Mouse (Mus musculus) A20 (cell line): ENCODE measurements around the gene Pkmyt1.
"Not testable (repeated sequence)": the region's sequence is repeated elsewhere in the genome, so short reads cannot be mapped to it uniquely, and the experiment has no call there.

Experiments
- DNase-seq: peaks from one replicate; pipeline ENCODE4 v3.0.0-alpha.2; 2011; ENCODE audit warnings: low read depth, low spot score

Pkmyt1 gene

DNA sequence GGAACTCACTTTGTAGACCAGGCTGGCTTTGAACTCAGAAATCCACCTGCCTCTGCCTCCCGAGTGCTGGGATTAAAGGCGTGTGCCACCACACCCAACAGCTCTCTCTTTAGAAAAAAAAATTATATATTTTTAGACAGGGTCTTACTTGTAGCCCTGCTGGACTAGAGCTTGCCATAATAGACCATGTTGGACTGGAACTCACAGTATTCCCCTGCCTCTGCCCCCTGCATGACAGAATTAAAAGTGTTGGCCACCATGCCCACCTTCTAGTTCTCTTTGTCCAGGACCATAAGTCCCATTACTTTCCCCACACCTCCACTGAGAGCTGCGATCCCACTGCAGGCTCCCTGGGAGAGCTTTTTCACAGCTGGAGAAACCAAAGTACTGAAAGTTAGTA, 21.3 kb downstream of the Pkmyt1 start:
- peak; percentile 30 for DNase-seq

DNA sequence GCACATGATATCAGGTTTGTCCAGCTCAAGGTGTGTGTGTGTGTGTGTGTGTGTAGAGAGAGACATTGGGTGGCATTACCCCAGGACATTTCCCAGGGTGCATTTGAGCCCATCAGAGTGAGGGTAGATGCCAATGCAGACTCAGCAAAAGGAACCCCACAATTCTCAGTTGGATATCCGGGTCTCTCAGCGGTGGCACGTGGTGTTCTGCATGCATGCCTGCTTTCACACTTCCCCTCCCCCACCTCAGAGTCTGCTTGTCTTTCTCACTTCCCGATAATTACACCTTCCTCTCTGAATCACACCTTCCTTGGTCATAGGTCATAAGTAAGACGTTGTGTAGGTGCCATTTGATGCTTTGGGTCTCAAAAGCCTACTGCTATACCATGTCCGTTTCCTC, 21.9 kb downstream of the Pkmyt1 start:
- peak; percentile 92 for DNase-seq

DNA sequence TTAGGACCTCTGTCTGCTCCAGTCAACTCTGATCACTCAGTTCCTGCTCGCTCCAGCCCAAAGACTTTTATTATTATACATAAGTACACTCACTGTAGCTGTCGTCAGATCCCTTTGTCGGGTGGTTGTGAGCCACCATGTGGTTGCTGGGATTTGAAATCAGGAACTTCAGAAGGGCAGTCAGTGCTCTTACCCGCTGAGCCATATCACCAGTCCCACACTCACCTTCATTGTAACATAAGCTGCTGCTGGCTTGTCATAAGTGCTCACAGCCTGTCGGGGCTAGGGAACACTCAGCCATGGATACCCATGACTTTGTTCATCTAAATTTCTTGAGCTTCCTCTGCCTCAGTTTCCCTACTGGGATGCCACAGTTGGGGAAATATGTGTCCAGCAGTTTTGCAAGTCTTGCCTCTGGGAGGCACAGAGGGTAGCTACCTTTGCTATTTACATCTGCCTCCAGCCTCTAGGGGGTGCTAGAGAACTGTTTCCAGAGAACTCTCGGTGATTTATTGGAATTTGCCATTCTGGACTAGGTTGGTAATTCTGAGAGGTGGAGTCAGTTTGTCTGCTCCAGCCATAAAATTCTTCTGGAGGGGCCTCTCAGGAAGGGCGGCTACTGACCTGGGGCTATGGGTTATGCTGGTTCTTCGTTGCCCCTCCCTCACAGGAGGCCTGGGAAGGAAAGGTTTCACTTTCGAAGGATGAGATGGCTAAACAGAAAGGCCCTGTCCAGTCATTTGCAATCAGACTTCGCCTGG, 22.7 kb downstream of the Pkmyt1 start:
- DNase-seq: peak; percentile 92

DNA sequence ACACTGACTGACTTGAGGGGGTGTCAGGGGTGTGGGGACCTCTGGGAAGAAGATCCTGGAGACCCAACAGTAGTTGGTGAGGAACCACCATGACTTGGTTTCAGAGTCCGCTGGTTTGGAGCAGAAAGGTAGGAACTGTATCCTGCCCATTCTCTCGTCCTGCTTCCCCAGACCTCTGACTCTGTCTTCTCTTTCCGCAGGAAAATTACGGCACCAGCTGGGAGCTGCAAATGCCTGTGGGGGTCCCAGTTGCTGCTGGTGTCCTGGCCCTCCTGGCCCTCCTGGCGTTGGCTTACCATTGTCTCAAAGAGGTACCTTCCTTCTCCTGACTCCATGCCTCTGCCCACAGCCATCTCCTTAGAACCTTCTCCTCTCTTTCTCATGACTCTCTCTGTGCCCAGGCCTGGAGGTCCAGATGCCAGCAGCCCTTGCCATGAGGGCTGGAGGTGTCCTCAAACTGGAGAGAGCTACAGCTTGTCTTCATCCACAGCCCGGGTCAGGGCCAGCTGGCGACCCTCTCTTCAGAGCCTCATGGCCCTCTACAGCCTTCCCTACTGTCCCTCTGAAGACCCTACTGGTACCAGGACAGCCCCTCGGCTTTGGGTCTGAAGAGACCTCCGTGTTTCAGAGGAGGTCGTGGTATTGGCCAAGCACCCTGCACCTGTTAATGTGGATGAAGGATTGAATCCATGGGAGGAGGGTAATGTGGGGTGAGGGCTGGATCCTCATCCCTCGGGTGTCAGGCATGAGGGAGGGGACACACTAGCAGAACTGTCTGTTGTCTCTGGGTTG, 23.5 kb downstream of the Pkmyt1 start:
- peak; percentile 7 for DNase-seq

DNA sequence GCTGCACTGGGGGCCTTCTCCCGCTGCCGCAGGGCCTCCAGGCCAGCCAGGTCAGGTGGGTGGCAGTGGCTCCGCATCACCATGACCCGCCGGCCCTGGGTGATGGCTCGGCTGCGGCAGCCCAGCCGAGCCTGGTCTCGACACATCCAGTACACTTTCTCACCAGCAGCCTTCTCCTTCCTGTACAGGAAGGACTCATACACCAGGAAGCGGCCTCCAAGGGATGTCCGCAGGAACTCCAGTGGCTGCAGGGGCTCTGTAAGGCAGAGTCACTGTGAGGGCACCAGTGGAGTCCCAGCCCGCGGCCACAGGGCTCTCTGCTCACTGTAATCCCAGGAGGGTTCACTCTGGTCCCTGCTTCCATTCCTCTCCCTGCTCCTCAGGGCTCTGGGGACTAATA, 29.6 kb downstream of the Pkmyt1 start:
- no peak for DNase-seq

DNA sequence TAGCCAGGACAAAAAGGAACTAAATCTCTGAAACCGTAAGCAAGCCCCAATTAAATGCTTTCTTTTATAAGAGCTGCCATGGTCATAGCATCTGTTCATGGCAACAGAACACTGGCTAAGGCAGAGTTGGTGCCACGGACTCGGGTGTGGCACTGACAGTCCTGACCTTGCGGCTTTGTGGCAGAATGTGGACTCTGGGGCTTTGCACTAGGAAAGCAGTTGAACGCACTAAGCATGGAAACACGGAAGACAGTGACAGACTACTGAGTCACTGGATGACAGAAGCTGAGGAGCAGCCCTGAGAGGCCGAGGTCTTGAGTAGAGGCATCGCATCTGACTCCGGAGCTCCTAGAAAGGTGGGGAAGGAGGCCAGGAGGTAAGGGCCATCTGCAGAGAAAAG, 31.4 kb downstream of the Pkmyt1 start:
- no peak for DNase-seq

DNA sequence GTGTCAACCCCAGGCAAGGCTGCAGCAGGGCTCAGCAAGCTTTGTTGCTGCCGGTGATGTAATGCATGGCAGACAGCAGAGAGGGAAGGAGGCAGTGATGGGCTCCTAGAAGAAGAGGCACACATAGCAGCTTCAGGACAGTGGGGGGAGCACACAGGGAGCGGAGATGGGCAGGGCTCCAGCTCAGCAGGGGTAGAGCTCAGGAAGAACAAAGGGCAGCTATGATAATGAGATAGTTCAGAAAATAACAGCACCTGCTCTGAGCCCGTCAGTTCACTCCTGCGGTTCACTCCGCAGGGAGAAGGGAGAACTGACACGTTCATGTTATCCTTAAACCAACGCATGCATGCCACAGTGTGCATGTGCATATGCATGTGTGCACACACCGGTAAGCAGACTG, 32.7 kb downstream of the Pkmyt1 start:
- DNase-seq: no peak

DNA sequence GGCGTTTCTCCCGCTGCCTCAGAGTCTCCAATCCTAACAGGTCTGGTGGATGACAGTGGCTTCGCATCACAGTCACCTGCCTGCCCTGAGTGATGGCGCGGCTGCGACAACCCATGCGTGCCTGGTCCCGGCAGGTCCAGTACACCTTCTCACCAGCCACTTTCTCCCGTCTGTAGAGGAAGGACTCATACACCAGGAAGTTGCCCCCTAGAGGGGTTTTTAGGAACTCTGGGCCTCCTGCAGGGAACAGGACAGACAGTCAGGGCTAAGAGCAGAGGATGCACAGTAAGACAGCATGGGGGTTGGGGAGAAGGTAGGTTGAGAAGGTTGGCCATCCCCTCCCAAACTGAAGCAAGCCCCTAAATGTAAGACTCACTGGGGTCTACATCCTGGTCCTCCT, 34.1 kb downstream of the Pkmyt1 start:
- DNase-seq: no peak

DNA sequence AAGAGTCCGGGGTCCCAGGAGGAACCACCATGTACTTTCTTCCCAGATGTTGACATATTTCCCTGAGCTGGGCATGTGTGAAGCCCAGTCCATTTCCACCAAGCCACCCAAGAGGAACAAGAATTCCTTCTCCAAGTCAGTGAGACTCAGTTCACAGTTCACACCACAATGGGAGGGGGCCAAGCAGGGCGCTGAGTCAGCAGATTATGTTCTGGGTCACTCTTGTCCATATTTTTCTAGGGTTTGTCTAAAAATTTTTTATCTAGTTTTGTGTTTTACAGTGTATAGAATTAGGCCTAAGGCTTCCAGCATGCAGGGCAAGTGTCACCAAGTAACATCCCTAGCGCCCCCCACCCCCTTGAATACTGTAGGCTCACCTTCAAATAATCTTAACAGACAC, 35.0 kb downstream of the Pkmyt1 start:
- no peak for DNase-seq

DNA sequence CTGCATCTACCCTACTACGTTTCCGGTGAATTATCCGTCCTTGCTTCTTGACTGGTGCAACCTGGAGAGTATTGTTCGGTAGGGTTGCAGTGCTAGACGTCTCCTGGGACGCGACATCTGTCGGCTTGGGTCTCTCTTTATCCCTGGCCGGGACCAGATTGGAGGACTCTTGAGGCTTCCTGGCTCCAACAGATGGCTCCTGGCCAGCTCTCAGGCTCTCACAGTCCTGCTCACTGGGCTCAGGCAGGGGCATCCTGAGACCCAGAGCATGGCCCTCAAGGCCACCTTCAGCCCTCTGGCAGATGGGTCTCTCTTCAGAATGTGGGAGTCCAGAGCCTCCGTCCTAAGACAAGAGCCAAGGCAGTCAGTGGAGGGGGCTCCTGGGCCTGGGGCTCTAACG, 36.8 kb downstream of the Pkmyt1 start:
- no peak for DNase-seq

DNA sequence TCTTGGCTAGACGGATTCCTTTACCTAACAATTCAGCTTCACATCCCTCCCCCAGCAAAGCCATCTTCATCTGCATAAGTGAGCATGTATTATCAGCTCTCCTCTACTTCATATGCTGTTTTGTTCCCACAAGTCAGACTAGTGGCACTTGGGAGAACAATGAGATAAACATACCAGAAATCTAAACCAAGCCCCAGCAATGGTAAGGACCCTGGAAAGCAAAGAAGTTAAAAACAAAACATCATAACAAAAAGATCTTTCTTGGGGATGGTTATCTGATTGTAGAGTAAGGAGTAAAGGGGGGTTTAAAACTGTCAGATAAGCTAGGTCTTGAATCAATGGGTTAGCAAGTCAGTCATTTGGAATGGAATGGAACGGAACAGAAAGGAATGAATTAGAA, 44.4 kb downstream of the Pkmyt1 start:
- DNase-seq: no peak

DNA sequence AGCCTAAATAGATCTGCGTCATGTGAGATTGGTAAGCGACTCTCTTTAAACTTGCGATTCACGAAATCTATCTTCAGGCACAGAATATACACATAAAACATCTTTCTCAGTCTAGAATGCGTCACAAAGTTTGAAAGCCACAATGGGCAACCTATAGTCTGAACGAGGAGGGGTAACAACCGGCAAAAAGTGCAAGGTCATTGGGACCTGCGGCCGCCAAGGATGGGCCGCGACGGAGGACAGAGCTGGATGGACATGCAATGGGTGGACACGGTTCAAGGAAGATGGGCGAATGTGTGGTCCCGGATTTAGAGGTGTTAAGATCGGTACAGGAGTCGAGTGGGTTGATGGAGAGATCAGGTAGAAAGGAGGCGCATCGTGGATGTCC, 44.8 kb downstream of the Pkmyt1 start:
- DNase-seq: no peak

DNA sequence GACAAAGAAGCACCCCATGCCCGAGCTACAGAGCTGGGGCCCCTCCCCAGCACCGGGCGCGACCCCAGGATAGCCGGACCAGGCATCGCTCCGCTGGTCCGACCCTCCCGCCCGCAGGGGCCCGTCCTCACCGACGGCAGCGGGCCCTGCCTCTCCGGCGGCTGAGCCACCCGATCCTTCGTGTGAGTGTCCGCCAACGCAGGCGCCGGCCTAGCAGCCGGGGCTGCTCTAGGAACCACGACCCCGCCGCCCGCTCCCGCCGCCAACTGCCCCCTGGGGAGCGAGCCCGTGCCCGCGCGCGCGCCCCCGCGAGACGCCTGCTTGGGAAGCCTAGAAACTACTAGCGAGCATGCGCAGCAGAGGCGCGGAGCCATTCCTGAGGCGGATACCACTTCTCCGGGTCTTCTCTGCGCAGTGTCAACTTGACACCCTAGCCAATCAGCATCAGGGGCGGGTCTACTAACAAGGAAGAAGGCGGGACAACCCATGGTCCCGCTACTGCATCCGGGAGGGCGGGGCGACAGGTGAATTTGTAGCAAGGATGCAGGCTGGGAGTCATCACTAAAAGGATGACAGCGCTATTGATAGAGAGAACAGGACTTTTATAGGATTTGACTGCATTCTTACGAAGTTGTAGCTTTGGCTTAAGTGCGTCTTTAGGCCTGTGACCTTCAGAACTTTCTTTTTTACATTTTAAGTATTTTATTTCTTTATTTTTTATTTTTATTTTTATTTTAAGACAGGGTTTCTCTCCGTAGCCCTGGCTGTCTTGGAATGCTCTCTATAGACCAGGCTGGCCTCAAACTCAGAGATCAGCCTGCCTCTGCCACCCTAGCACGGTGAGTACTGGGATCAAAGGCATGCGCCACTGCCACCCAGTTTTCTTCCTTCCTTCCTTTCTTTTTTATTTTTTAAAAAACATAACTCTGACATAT, 45.4 kb downstream of the Pkmyt1 start, which contains the start of gene Flywch1:
Flywch1 (minus strand) TSS at position 319 of the 935 bp plus-strand sequence.
- DNase-seq: peak; percentile 98

DNA sequence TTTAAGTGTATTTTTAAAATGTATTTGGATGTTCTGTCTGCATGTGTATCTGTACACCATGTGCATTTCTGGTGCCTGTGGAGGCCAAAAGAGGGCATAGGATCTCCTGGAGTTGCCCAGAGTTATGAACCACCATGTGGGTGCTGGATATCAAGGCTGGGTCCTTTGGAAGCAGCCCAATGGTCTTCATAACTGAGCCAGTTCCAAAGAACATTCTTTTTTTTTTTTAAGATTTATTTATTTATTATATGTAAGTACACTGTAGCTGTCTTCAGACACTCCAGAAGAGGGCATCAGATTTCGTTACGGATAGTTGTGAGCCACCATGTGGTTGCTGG, 46.1 kb downstream of the Pkmyt1 start:
- DNase-seq: not testable (repeated sequence)

DNA sequence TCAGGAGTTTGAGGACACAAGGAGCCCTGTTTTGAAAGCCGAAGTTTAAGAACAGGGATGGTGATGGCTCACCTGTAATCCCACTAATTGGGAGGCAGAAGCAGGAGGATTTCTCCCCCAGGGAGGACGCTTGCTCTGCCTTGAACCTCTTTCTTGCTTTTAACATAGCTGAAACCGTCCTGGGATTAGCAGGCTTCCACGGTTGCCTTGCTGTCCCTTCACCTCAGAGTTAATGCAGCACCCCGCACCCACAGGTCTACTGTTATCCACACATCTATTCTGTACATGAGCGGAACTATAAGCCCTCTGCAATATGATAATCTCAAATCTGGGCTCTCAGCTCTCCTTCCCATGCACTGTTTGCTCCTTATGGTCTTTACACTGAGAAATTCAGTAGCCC, 47.5 kb downstream of the Pkmyt1 start:
- no peak for DNase-seq

DNA sequence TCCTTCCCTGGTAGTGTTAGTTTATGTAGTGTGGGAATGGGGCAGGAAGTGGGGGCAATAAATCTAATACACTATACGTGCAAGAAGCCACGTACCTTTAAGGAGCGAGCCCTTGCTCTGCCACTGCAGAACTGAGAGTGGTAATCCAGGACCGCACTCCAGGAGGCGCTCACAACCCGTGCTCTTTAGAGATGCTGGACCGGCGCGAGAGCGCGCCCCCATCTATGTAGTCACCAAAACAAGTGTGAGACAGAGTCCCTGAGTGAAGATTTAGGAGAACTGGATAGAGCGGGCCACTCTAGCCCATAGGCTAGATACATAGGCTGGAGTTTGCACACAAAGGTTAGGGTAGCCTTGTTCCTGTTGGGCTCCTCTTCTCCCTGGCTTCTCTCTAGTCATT, 48.0 kb downstream of the Pkmyt1 start:
- peak; percentile 84 for DNase-seq

DNA sequence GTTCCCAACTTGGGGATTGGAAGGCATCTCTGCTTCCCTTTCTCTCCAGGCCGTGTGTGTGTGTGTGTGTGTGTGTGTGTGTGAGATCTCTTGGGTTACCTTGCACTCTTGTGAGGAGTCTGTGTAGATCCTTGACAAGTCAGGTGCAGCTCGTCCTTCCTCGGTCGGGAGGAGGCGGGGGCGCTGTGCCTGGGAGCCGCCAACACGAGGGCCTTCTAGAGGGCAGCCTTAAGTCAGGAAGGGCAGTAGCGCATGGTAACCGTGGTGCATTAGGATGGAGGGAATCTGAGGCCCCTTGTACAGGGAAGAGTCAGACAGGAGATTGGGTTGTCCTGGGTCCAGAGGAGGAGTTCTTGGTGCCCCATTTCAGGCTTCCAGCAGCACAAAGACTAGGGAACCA, 50.1 kb downstream of the Pkmyt1 start:
- no peak for DNase-seq

DNA sequence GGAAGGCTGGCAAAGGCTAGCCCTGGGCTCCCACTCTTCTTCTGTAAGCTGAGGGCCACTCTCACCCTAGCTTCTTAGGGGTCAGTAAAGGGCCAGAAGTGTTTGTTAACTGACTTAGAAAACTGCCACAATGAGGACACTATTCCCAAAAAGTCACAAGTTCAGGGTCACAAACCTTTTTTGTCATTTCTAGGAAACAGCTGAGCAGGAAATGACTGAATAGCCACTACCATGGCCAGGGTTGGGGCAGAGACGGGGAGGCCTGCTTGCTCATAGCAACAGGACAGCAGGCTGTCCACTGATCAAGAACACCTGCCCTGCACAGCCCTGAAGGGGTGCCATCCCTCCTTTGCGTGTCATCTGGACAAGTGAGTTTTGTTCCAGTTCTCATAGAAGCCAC, 51.0 kb downstream of the Pkmyt1 start:
- DNase-seq: no peak

DNA sequence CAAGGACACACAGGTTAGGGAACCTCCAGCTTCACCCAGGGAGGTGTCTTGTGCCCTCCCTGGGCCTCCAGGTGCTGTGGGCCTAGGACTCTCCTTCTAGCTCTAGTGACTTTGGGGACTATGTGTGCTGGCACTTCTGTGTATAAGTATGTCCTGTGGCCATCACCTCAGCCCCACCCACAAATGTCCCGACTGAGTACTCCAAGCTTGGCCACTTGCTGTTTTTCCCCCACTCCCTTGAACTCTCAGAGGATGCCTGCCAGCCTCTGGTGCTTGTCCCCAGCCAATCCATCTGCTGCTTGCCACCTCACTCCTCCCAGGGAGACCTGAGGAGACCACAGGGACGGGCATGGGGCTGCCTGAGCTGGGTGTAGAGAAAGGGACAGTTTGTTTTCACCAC, 52.3 kb downstream of the Pkmyt1 start:
- no peak for DNase-seq

DNA sequence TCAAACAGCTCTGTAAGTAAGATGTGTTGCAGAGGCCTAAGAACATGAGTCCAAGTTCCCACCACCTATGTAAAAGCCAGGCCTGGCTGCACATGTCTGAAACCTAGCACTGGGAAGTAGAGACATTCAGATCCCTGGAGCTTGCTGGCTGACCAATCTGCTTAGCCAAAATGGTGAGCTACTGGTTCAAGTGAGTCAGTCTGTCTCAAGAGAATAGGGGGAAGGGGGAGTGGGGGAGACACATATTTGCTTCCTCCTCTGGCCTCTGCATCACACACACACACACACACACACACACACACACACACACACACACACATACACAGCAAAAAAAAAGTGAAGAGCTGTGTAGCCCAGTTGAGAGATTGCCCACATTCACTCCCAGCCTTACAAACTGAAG, 57.2 kb downstream of the Pkmyt1 start:
- no peak for DNase-seq

DNA sequence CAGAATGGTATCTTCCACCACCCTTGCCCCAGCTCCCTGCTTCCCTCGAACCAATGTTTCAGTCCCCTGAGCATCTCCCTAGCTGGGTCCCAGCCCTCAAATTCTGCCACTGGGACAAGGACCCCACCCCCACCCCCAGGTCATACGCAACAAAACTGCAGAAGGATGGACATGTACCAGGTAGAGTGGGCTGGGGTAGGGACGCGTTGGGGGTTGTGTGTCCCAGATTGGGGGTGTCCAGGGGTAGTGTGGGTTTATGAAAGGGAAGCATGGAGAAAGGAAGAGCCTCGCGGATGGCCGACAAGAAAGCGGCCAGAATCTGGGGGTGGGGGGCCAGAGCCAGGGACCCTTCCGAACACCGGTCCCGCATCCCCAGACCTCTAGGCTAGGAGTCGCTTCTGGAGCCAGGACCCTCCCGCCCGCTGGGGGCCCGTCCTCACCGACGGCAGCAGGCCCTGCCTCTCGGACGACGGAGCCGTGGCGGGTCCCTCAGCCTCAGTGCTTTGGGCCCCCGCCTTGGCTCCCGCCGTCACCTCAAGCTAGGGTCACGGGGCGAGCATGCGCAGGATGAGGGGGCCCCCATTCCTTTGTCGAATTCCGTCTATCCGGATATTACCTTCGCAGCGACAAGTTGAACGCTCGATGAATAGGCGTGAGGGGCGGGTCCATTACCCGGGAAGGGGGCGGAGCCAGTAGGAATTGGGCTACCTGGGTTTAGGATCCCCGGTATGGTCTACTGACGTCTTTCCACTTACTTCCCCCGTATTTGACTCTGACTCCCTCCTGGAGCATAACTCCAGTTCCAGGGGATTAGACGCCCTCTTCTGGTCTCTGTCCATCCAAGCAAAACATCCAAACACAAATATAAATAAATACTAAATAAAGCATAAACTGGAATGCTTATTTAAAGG, 59.7 kb downstream of the Pkmyt1 start, which contains the start of gene Flywch2:
Flywch2 (minus strand) TSS at position 521 of the 911 bp plus-strand sequence.
- DNase-seq: no peak
